Mouse (Mus musculus): Measurements from ENCODE around the gene Popdc2.
"Not testable (repeated sequence)": the region's sequence is repeated elsewhere in the genome, so short reads cannot be mapped to it uniquely, and the experiment has no call there.

Popdc2 gene

DNA sequence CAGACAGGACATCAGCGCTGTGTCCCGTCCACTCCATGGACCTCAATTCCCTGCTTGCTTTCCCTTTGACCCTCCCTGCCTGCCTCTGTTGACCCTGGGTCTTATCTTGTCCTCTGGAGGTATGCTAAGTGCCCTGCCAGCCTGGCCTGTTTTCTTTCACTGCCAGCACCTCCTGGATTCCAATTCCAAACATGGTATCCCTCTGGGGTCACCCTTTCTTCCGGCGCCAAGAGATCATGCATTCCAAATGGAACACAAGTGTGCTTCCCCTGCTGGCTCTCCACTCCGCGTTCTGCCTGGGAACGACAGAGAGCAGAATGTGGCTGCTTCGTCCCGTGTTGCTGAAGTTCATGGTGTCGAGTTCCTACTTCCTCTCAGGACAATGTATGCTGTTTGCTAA is at the start of gene Popdc2:
Popdc2 (plus strand) TSS at position 277 of the 400 bp plus-strand sequence.
- no peak for DNase-seq (ENCODE audit: low spot score)

DNA sequence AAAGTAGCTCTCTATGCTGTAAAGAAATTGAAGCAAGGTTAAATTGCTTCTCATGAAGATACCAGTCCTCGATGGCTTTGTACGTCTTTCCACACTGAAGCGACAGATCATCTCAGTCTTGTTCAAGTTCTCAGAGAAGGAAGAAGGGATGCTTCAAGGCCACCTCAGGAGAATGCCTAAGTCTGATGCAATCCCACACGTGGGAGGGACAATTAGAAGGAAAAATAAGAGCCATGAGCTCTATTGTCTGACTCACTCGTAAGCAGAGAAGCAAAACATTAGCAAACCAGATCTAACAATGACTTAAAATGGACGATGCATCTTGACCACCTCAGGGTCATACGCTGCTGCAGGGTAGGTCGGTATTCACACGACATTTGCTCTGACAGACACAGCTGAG is 43.5 kb upstream of the Popdc2 start:
- no peak for DNase-seq (ENCODE audit: low spot score)

DNA sequence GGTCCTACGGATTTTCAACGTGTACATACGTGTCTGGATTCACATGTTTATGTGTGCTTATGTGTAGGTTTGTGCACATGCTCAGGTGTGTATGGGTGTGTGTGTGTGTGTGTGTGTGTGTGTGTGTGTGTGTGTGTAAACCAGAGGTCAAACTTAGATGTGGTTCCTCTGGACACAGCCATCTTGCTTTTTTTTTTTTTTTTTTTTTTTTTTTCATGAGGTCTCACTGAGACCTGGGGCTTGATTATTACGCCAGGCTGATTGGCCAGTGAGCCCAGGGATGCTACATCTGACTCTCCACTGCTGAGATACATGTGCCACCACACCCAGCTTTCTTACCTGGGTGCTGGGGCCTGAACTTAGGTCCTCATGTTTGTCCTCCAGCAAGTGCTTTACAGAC is 42.9 kb upstream of the Popdc2 start:
- DNase-seq (ENCODE audit: low spot score): no peak

DNA sequence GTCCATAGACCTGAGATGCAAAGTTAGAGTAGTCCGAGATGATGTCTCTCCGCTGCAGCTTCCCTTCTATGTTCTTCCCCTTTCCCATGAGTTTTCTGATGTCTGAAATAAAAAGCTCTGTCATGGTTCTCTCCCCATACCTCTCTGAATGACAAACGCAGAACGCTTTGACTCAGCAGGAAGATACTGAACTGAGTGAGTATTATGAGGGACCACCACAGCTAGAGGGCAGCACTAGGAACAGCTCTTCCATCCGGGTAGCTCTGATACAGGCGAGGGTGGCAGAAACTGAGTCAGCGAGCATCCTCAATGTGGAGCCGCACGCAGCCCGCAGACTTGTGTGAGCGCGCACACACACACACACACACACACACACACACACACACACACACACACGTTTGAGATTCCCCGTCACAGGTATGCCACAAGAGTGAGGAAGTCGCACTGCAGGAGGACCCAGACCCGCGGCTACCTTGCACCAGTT is 40.5 kb upstream of the Popdc2 start:
- DNase-seq (ENCODE audit: low spot score): no peak

DNA sequence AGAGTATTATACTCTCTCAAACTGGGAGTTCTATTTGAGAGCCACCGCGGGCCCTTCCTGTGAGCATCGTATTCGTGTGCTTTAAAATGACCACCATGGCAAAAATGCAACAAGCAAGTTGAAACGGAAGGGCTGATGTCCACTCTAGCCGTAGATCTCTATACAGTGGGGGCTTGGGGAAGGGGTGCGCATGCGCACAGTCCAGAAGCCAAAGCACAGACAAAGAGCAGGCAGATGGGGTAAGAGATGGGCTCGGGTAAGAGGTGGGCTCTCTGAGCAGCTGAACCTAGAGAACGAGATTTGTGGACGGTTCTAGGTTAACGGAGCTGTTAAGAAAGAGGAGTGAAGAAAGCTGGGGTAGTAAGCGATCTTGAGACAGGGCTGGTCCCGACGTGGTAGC is 37.7 kb upstream of the Popdc2 start:
- no peak for DNase-seq (ENCODE audit: low spot score)

DNA sequence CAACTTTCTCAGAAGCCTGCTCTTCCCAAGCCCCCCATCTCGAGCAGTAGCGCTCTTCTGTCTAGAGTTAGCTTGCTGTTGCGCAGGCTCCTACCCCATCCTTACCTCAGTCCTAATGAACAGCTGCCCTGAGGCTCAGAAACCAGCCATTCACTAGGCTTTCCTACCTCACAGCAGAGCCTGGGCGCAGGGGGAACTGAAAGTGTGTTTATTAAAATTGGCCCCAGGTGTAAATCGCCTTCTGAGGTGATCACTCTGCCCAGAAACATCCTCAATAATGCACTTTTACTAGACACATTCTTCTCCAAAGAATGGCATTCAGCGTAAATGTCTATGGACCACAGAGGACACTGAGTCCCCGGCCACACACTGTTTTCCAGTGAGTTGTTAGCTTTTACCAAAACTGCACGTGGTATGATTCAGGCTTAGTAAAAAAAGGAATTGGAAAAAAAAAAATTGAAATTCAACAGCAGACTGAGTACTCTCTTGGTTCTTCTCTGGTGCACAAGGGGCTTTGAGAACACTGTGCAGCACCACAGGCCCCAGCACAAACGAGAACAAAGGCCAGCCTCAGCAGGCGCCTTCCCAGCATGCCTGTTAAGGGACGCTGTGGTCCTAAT is 35.1 kb upstream of the Popdc2 start:
- DNase-seq (ENCODE audit: low spot score): no peak

DNA sequence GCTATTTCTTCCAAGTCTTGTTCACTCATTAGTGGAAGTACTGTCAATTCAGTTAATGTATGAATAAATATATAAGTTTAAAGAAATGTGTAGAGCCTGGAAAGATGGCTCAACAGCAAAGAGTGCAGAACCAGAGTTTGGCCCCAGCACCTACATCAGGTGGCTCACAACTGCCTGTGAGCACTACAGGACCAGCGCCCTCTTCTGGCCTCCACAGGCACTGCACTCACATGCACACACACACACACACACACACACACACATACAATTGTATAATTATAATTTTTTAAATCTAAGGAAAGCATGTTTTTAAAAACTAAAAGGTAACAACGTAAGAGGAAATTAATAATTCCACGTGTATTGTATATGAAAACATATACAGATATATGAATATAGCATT is 32.7 kb upstream of the Popdc2 start:
- no peak for DNase-seq (ENCODE audit: low spot score)

DNA sequence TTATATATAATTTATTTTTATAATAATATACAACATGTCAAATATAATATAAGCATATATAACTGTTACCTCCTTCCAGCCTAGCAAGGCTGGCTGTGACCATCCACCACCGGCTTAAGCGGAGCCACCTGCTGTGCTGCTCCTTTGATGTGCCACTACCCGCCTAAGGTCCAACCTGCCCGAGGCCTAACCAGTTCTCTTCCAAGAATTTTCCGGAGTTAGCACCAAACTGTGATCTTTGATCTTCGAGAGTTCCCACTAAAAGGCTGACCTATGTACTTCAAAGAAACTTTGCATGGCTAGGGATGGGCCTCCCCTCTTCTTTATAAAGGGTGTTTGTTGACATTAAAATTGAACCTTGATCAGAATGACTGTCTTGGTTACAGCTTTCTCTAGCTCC is 27.6 kb upstream of the Popdc2 start:
- no peak for DNase-seq (ENCODE audit: low spot score)

DNA sequence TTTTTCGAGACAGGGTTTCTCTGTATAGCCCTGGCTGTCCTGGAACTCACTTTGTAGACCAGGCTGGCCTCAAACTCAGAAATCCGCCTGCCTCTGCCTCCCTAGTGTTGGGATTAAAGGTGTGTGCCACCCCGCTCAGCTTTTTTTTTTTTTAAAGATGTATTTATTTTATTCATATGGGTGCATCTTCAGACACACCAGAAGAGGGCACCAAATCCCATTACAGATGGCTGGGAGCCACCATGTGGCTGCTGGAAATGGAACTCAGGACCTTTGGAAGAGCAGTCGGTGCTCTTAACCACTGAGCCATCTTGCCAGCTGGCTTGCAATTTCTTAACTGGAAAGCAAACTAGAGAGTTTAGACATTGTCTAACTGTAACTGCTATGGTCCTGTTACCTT is 23.9 kb upstream of the Popdc2 start:
- DNase-seq (ENCODE audit: low spot score): not testable (repeated sequence)

DNA sequence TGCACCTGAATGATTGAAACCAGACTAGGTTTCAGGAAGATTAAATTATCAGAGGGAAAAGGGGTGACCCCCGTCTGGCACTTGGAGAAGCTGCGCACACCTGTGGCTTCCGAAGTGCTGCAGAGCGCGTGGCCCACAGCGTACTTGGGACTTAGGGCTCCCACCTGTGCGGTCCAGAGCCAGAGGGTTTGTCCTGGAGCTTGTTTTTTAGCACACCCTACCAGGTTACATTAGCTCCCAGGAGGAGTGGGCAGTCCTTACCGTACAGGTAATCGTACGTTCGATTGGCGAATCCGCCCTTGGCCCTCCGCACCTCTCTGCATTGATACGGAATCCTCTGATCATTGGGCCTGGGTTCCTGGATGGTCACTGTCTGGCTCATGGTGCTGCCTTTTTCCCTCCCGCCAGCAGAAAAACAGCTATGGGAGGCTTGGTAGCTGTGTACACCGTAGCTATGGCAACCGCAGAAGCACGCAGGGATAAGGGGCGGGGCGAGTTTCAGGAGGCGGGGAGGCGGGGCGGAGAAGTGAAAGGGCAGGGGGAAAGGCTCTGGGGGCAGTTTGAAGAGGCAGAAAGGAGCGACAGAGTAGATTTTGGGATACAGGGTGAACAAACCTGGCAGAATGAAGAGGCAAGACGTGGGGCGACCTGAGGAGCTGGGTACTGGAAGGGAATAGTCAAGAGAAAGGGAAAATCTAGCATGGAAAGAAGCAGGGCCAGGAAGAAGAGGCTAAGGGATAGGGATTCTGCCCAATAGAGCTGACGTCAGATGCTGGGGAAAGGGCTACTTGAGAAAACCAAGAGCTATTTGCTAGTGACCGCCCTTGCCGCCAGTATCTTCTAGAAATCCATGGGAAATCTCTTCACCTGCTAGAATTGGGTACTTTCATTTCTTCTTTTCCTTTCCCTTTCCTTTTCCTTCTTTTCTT is 20.3 kb upstream of the Popdc2 start, which contains the start of gene Maats1:
Maats1 (minus strand) TSS at position 748 of the 929 bp plus-strand sequence.
- DNase-seq (ENCODE audit: low spot score): no peak

DNA sequence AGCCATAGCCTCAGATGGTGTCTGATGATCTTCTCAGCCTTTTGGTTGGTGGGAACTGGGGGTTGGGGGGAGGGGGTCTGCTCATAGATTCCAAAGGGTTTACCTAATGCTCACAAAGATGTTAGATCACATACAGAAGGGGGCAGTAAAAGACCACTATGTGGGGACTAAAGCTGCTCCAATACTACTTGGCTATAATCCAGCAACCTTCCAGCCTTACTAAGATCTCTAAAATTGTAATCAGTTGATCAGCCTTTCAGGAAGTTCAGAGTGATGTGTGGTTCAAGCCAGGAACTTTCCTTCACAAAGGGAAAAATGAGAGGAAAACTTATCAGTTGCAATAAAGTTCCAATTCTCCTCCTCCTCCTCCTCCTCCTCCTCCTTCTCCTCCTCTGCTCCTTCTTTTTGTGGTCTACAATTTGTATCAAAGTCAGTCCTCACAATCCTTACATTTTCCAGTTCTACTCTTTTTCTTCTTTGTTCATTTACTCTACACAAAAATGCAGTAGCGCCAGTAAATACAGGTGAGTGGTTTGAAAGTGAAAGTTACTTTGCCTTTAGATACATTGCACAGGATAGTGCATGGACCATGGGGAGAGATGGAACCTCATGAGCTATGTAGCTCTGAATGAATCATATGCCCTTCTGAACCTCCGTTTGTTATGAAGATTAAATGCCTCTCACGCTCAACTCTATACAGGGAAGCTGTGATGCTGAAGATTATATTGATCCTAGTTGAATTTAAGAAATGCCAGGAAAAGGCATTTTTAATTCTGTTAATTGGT is 16.9 kb upstream of the Popdc2 start:
- peak; percentile 67 for DNase-seq (ENCODE audit: low spot score)

DNA sequence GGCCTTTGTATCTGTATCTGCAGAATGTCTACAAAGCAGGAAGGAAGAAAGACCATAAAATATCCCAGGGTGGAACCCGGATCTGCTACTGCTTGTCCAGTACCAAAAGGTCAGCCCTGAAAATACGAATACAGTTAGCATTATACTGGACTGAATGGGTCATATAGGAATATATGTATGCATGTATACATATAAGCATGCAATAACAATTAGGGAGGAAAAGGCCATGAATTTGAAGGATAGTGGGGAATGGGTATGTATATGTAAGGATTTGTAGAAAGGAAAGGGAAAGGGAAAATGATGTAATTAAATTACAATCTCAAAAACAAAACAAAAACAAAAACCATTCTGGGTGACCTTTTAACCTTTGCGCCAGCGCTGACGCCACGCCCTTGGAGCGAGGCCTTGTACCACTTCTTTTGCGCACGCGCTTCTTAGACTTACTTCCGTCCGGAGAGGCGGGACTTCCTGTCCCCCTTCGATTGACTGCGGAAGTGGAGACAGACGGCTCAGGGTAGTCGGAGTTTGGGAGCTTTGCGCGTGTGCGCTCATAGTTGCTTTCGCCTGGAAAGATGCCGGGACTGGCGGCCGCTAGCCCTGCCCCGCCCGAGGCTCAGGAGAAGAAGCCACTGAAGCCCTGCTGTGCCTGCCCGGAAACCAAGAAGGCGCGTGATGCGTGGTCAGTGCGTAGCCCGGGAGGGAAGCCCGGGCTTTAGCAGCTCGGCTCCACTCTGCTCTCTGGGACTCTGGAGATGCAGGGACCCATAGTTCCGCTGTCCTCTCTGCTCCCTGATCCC is 15.3 kb upstream of the Popdc2 start, which contains the start of the genes Cox17 and Gm21987:
Cox17 (plus strand) TSS at position 463 of the 797 bp plus-strand sequence.
Gm21987 (plus strand) TSS at position 512 of the 797 bp plus-strand sequence.
- DNase-seq (ENCODE audit: low spot score): peak; percentile 99

DNA sequence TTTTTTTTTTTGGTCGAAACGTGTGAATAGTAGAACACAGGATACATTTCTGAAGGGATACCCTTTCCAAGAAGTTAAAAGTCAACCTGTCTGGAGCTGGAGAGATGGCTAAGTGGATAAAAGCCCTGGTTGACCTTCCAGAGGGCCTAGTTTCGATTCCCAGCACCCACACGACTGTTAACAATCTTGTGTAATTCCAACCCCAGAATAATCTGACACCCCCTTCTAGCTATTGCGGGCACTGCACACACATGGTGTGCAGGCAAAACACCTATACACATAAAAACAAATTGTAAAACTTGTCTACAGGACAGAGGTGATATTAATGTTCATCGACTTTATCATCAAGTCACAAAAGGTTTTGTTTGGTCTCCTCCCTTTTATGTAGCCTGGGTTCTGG is 14.4 kb upstream of the Popdc2 start:
- no peak for DNase-seq (ENCODE audit: low spot score)

DNA sequence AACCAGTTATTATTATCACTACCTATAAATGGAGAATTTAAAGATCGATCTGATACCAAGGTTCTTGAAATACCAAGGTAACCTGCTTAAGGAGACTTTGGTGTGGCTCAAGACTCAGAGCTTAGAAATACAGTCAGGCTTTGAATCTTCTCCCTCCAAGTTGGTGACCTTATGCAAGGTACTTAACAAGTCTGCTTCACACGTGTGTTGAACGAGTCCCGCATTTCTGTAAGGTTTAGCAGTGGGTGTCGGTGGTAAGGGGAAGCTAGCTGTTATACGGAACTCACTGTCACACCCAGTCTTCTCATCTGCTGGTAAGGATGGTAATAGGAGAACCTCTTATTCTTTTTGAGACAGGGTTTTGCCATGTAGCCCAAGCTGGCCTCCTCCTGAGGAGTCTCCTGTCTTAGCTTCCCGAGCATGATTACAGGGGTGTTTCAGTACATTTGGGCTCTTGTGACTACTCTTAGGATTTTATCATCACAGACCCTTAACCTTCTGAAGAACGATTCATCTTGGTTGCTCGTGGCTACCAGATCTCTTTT is 13.7 kb upstream of the Popdc2 start:
- no peak for DNase-seq (ENCODE audit: low spot score)

DNA sequence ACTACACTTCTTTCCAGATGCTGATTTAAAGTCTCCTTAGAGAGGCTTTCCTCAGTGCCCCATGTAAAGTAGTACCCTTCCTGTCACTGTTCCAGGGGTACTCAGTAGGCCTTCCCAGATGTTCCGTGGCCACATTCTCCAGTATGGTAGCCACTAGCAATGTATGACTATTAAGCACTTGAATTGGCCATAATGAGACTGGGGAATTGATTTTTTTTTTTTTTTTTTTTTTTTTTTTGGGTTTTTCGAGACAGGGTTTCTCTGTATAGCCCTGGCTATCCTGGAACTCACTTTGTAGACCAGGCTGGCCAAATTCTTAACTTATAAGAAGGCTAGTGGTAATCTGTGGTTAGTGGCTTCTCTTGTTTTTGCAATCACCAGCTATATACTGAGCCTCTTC is 12.1 kb upstream of the Popdc2 start:
- DNase-seq (ENCODE audit: low spot score): no peak

DNA sequence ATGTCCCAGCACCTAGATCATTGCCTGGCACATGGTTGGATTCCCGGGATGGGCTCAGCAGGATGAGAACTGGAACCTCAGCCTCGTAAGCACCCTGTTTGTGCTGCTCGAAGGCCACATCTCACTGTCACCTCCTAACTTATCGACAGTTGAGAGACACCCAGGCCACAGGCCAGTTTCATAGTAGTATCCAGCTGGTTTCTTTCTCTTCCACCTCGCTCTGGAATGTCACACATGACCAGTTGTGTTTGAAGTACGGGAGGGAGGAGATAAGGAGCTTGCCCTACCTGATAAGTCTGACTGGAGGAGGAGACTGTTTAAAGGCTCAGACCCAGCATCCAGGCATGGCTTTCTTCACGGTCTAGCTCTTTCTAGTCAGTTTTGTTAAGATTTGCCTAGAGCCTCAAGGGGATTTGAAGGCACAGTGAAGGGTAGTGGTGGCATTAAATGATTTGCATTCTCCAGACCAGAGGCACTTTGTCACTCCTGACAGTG is 11.6 kb upstream of the Popdc2 start:
- no peak for DNase-seq (ENCODE audit: low spot score)

DNA sequence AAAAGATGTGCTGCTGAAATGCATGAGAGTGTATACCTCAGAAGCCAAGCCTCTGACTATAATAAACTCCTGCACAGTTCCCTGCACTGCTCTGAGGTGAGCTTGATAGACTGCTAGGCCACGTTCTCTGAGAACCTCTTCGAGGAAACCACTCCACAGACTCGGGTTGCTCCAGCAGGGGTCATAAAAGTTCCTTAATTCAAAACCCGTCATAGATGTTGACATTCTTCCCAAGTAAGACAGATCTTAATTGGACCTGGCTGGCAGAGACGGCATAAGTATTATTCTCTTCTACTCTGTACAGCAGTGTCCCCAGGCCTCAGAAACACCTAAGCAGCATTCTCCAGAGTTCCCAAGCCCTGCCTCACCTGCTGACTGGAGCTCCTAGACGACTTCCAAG is 11.1 kb upstream of the Popdc2 start:
- DNase-seq (ENCODE audit: low spot score): no peak

DNA sequence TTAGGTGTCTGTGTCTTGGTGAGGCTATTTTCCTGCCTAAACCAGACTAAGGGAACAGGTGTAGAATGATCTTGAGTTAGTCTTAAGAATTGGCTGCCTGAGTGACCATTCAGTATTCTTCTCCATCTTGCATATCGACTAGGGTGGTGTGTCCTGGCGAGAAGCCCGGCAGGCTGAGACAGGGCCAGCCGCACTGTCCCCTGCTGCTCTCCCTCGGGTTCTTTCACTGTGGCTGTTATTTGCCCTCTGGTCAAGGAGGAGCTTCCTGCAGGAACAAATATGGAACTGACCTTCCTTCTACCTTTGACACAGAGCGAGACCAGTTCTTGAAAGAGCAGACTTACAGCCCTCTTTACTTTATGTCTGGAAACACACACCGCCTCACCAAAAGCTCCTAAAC is 10.0 kb upstream of the Popdc2 start:
- DNase-seq (ENCODE audit: low spot score): no peak

DNA sequence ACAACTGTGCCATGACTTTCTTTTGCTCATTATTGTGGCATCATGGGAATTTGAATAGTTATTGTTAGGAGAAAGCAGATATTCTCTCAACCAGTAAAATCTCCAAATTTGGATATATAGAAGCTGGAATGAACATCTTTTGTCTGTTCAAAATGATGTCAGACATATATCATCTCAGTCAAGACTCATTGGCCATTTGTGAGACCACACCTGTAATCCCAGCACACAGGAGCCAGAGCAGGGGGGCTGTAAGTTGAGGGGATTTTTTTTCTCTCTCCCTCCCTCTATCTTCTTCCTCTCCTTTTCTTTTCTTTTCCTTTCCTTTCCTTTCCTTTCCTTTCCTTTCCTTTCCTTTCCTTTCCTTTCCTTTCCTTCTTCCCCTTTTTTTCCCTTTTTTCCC is 9.2 kb upstream of the Popdc2 start:
- DNase-seq (ENCODE audit: low spot score): no peak

DNA sequence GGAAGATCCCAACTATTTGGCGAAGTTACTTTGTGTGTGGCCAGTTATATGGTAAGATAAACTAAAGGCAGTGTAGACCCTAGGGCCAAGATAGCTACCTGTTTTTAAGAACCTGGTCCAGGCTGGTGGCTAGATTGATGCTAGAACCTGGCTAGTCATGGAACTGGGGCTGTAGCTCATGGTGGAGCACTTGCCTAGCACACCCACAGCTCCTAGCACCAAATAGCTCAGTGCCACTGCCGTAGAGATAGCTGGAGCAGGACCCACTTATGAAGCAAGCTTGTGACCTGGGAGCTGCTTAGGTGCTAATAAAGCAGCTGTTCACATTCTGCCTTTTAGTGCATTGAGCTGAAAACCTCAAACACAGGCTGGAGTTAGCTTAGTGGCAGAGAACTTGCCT is 8.4 kb upstream of the Popdc2 start:
- DNase-seq (ENCODE audit: low spot score): no peak
